Mouse (Mus musculus) liver, adult 2 months (tissue): Measurements from ENCODE around the gene Oosp2.

Experiments used
- CTCF ChIP-seq: fragments of 200-500 bp; IDR thresholded peaks from 2 replicates; pipeline ENCODE4 v1.5.1; 2011; ENCODE audit warnings: low read depth, low read length, control low read depth
- POLR2A ChIP-seq: fragments of 200-500 bp; IDR thresholded peaks from 2 replicates; pipeline ENCODE4 v1.6.1; 2011; ENCODE audit warnings: low read length, control low read depth; ENCODE audit not compliant: insufficient read depth; ENCODE audit errors: extremely low read depth

DNA sequence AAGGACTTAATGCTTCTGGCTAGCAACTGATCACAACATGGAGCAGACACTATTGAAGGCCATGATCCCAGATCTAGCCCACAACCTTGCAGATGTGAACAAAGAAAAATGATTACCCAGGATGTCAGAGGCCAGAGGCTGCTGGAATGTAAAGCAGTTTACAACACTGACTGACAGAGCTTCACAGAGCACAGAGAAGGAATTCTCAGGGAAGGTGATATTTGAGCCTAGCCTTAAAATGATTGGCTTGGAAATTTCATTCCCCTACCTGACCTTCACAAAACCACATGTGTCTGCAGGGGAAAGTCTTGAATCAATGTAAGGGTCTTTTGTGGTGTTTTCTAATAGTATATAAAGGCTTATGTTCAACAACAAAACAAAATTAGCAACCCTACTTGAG lies 35.6 kb downstream of the Oosp2 start:
- TF ChIP-seq CTCF = no peak
- no peak for TF ChIP-seq POLR2A
